27 mouse cellular contexts compared by ENCODE assay signal in the genomic region with DNA sequence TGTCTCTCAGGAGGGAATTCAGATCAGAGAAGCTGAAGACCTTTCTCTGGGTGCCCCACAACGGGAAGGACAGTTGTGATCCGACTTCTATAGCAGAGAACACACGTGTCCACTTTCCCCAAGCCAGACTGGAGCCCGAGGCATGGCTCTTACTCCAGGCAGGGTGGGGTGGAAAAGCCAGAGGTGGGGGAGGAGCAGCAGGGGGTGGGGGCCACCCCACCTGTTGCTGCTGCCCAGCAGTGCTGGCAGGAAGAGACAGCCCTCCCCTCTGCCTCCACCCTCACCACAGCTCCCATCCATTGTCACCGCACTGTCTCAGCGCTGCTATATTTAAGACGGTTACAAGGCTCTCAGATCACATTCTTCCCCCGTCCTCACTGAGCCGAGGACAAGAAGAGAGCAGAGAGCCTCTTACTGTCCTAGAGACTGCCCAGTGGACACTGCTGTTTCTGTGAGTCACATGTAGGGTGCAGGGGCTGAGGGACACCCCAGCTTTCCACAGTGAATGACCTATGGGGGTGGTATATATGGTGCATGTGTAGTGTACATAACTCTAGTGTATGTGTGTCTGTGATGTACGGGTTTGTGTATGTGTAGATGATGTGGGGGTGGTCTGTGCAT. TPM values are rescaled to one million over a fixed set of nuclear protein-coding genes. Genes with fewer than 3 reads are reported as not detected.
DNase-seq lines count a peak whose midpoint lies in the region; ATAC-seq and TF ChIP-seq lines count a peak whose summit lies in the region.
"Had no signal": no experiment of that assay in that cellular context is flagged by ENCODE, and none has a peak within 500 bp of the region (broad histone marks: within the 10 kb centered on the region; RNA-seq: fewer than 3 reads in every experiment).

Gene Myom3 (plus strand): TSS at position 360 of the 621 bp plus-strand sequence.

- H3K36me3 ChIP-seq in limb, embryonic 13.5 days, result no peaks in the 10 kb centered on the region
- no peaks in the 10 kb centered on the region for H3K36me3 ChIP-seq in limb, embryonic 10.5 days
- no peaks in the 10 kb centered on the region for H3K36me3 ChIP-seq in limb, embryonic 15.5 days
- no peaks in the 10 kb centered on the region for H3K36me3 ChIP-seq in hindbrain, embryonic 11.5 days (ENCODE audit: control insufficient read depth, insufficient read depth, low read length)
- H3K36me3 ChIP-seq: liver, embryonic 12.5 days; neural tube, embryonic 13.5 days; stomach, embryonic 15.5 days had no signal

- ATAC-seq in limb, embryonic 13.5 days (ENCODE audit: low FRiP score, low read depth), result peak; percentile 13; the same call in 1 of the 2 replicates
- peak; percentile 22; the same call in 1 of the 2 replicates for ATAC-seq in limb, embryonic 15.5 days (ENCODE audit: insufficient number of reproducible peaks, low FRiP score, low TSS enrichment, low read depth)
- ATAC-seq in hindbrain, embryonic 11.5 days (ENCODE audit: low FRiP score), result no peak
- ATAC-seq: forebrain, embryonic 14.5 days; liver, embryonic 12.5 days; liver, postnatal 0 days had no signal

- no peak within 1 kb of the TSS for H3K27ac ChIP-seq in limb, embryonic 13.5 days
- no peak within 1 kb of the TSS for H3K27ac ChIP-seq in limb, embryonic 10.5 days
- H3K27ac ChIP-seq in gastrocnemius, adult 2 months, result peak within 1 kb of the TSS; percentile 70
- no peak within 1 kb of the TSS for H3K27ac ChIP-seq in limb, embryonic 15.5 days
- no peak within 1 kb of the TSS for H3K27ac ChIP-seq in hindbrain, embryonic 11.5 days (ENCODE audit: low read depth, low read length)
- H3K27ac ChIP-seq: hindbrain, embryonic 14.5 days; liver, embryonic 12.5 days; neural tube, embryonic 13.5 days; stomach, embryonic 15.5 days had no signal

- H3K4me3 ChIP-seq in limb, embryonic 13.5 days, result no peak within 1 kb of the TSS; the same call in 1 of the 2 replicates
- H3K4me3 ChIP-seq in limb, embryonic 10.5 days, result no peak within 1 kb of the TSS
- peak within 1 kb of the TSS; percentile 56 for H3K4me3 ChIP-seq in gastrocnemius, adult 2 months
- peak within 1 kb of the TSS; percentile 9; the same call in 1 of the 2 replicates for H3K4me3 ChIP-seq in limb, embryonic 15.5 days
- H3K4me3 ChIP-seq in hindbrain, embryonic 11.5 days (ENCODE audit: low read depth, low read length), result no peak within 1 kb of the TSS
- H3K4me3 ChIP-seq: liver, embryonic 12.5 days; neural tube, embryonic 13.5 days; stomach, embryonic 15.5 days had no signal

- peaks cover 4% of the 10 kb centered on the region for H3K9me3 ChIP-seq in limb, embryonic 13.5 days
- H3K9me3 ChIP-seq in limb, embryonic 10.5 days (replicated peaks), result no peaks in the 10 kb centered on the region; the same call in 1 of the 2 replicates
- H3K9me3 ChIP-seq in limb, embryonic 15.5 days, result no peaks in the 10 kb centered on the region
- no peaks in the 10 kb centered on the region for H3K9me3 ChIP-seq in hindbrain, embryonic 11.5 days (ENCODE audit: control insufficient read depth, low read length)
- H3K9me3 ChIP-seq: liver, embryonic 12.5 days; stomach, embryonic 15.5 days had no signal

- no peak for DNase-seq in limb, embryonic 10.5 days (ENCODE audit: low spot score)
- DNase-seq in gastrocnemius, adult 2 months, result no peak
- DNase-seq in gastrocnemius, postnatal 14 days, result no peak
- no peak for DNase-seq in hindbrain, embryonic 11.5 days (ENCODE audit: low spot score)
- DNase-seq in spleen, postnatal 36 days (ENCODE audit: low spot score in 2 of 2), result no peak
- DNase-seq: adrenal gland, adult 2 months; B cell, adult 2 months; cerebellum, adult 18-20 months; cerebellum, postnatal 10 days; heart, postnatal 4 days; kidney, adult 18-20 months; kidney, postnatal 4 days; liver, postnatal 0 days; lung, postnatal 36 days; thymus, postnatal 36 days had no signal

- TF ChIP-seq CTCF in gastrocnemius, adult 2 months (IDR thresholded peaks at IDR 0.05), result no peak

- peaks cover 12% of the 10 kb centered on the region; the same call in 1 of the 2 replicates for H3K4me1 ChIP-seq in limb, embryonic 13.5 days
- peaks cover 20% of the 10 kb centered on the region for H3K4me1 ChIP-seq in limb, embryonic 10.5 days
- H3K4me1 ChIP-seq in limb, embryonic 15.5 days, result peaks cover 19% of the 10 kb centered on the region
- H3K4me1 ChIP-seq in hindbrain, embryonic 11.5 days (replicated peaks; ENCODE audit: control insufficient read depth, insufficient read depth, low read length), result no peaks in the 10 kb centered on the region

- H3K27me3 ChIP-seq in limb, embryonic 13.5 days, result peaks cover 10% of the 10 kb centered on the region; the same call in 1 of the 2 replicates
- peaks cover 15% of the 10 kb centered on the region; the same call in 1 of the 2 replicates for H3K27me3 ChIP-seq in limb, embryonic 10.5 days (ENCODE audit: low read depth, poor library complexity, severe bottlenecking)
- no peaks in the 10 kb centered on the region for H3K27me3 ChIP-seq in limb, embryonic 15.5 days
- no peaks in the 10 kb centered on the region for H3K27me3 ChIP-seq in hindbrain, embryonic 11.5 days (ENCODE audit: control insufficient read depth, insufficient read depth, low read length)
- H3K27me3 ChIP-seq: neural tube, embryonic 13.5 days; stomach, embryonic 15.5 days had no signal

- no peak within 1 kb of the TSS for H3K9ac ChIP-seq in limb, embryonic 13.5 days
- H3K9ac ChIP-seq in limb, embryonic 15.5 days, result no peak within 1 kb of the TSS
- H3K9ac ChIP-seq in hindbrain, embryonic 11.5 days (ENCODE audit: low read depth, low read length), result no peak within 1 kb of the TSS
- H3K9ac ChIP-seq: hindbrain, embryonic 14.5 days; liver, embryonic 12.5 days; liver, postnatal 0 days; neural tube, embryonic 13.5 days; stomach, embryonic 15.5 days had no signal

- H3K4me2 ChIP-seq in limb, embryonic 13.5 days (replicated peaks), result no peak within 1 kb of the TSS
- no peak within 1 kb of the TSS for H3K4me2 ChIP-seq in limb, embryonic 15.5 days
- no peak within 1 kb of the TSS for H3K4me2 ChIP-seq in hindbrain, embryonic 11.5 days (replicated peaks; ENCODE audit: low read depth, low read length)
- H3K4me2 ChIP-seq: heart, embryonic 11.5 days; hindbrain, embryonic 14.5 days; liver, embryonic 12.5 days; midbrain, embryonic 11.5 days; neural tube, embryonic 13.5 days; stomach, embryonic 15.5 days had no signal

- WGBS in limb, embryonic 13.5 days, result 65% methylated on average over 10 of the region's 10 CpGs
- 70% methylated on average over 10 of the region's 10 CpGs for WGBS in limb, embryonic 10.5 days
- 54% methylated on average over 10 of the region's 10 CpGs for WGBS in limb, embryonic 15.5 days
- 68% methylated on average over 10 of the region's 10 CpGs for WGBS in hindbrain, embryonic 11.5 days

- intact Hi-C loops in gastrocnemius, adult 2 months (cut with DNase I), result no loop called here
- intact Hi-C loops in gastrocnemius, postnatal 14 days (cut with DNase I; ENCODE audit: low total_unique reads), result no loop called here

RNA-seq across cellular contexts. Expression of gene Myom3, which starts in this region (rescaled TPM):
- polyA plus RNA-seq in limb, embryonic 13.5 days (2015; fragmentation: Nextera tagmentation; extraction: Ambion mirVana), result 4.8 and 5.4 TPM in 2 replicates
- 0.11 and 0.15 TPM in 2 replicates for polyA plus RNA-seq in limb, embryonic 10.5 days (2016; fragmentation: Nextera tagmentation; extraction: Ambion mirVana)
- 100 to 1,000 TPM in 1 of 2 experiments, 10 to 100 TPM in 1; 31.1 to 100 TPM for total RNA-seq in gastrocnemius, adult 2 months (2021)
- total RNA-seq in gastrocnemius, postnatal 14 days (2021), result 10 to 100 TPM; 36.6 to 76.7 TPM
- 7.8 and 15.1 TPM in 2 replicates for polyA plus RNA-seq in limb, embryonic 15.5 days (2015; fragmentation: Nextera tagmentation; extraction: Ambion mirVana)
- polyA plus RNA-seq in hindbrain, embryonic 11.5 days (2014; fragmentation: Nextera tagmentation; extraction: Ambion mirVana), result 0.22 and 0.25 TPM in 2 replicates
- total RNA-seq: common myeloid progenitor, adult 5-6 weeks; granulocyte monocyte progenitor cell, adult 5-6 weeks; megakaryocyte, adult 5-6 weeks had no signal
- polyA plus RNA-seq: heart, embryonic 11.5 days had no signal

Comparison
In these comparisons a context has a peak if more than half of its experiments do, and no peak if none do; other contexts are left out.
1. H3K4me3 ChIP-seq: peak in gastrocnemius, adult 2 months (single experiment) and limb, embryonic 15.5 days (single experiment); none in limb, embryonic 13.5 days (single experiment), limb, embryonic 10.5 days (single experiment) and hindbrain, embryonic 11.5 days (single experiment).